Mouse (Mus musculus): Measurements from ENCODE around the gene Ptpdc1. TPM values are rescaled to one million over a fixed set of nuclear protein-coding genes. Genes with fewer than 3 reads are reported as not detected.

Gene Ptpdc1
- total and polyA plus RNA-seq, 3 experiments: 1.7 to 5.6 (median 4.6) TPM

GRCm38 (mm10) chr13:48631691-48632090, 6.2 kb upstream of the Ptpdc1 start:
- intact Hi-C loops (cut with DNase I): no loop called here
- peak; percentile 25; the same call in 1 of the 2 replicates for TF ChIP-seq CTCF (IDR thresholded peaks at IDR 0.05)
- TF ChIP-seq POLR2A (IDR thresholded peaks at IDR 0.05; ENCODE audit: insufficient read depth, low read depth, low read length): no peak
- no peak for TF ChIP-seq EP300 (IDR thresholded peaks at IDR 0.05; ENCODE audit: insufficient read depth, low read depth, low read length)
- Histone ChIP-seq H3K9ac (ENCODE audit: low read depth, low read length) (no peak overlapping the region), H3K36me3 (ENCODE audit: control insufficient read depth, insufficient read depth, low read length) (no peaks in the 10 kb centered on the region), H3K27me3 (ENCODE audit: control insufficient read depth, insufficient read depth, low read length) (no peaks in the 10 kb centered on the region), H3K4me1 (ENCODE audit: control insufficient read depth, insufficient read depth, low read length) (no peaks in the 10 kb centered on the region), H3K4me3 (no peak overlapping the region), H3K79me2 (replicated peaks; ENCODE audit: control insufficient read depth, insufficient read depth, low read length) (no peaks in the 10 kb centered on the region), H3K27ac (no peak overlapping the region)
- WGBS: 75% methylated on average over 5 of the region's 5 CpGs
- DNase-seq: no peak

DNA sequence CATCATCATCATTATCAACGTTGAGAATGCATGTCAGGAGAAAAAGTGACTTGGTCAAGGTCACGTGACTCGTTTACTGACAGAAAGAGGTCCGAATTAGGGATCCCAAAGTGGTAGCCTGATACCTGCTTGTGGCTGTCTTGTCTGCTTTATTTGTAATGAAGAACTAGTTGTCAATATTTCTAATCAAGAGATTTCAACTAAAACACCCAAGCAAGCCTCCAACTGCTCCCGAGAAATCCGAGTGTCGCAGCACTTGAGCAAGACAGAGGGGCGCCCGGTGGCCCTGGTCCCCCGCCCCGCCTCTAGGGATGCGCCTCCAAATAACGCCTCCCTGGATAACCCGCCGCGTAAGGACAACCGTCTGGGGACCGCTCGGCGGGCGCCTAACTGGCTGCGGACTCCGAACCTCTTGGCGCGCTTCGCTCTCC, 481 bp downstream of the Ptpdc1 start:
- peaks cover 1% of the 10 kb centered on the region; the same call in 1 of the 2 replicates for H3K4me1 ChIP-seq (ENCODE audit: control insufficient read depth, insufficient read depth, low read length)
- H3K4me3 ChIP-seq: peak overlapping the region; percentile 84
- no peak for DNase-seq
- WGBS: 2% methylated on average over 26 of the region's 26 CpGs
- no peaks in the 10 kb centered on the region for H3K27me3 ChIP-seq (ENCODE audit: control insufficient read depth, insufficient read depth, low read length)
- H3K36me3 ChIP-seq (ENCODE audit: control insufficient read depth, insufficient read depth, low read length): no peaks in the 10 kb centered on the region
- H3K79me2 ChIP-seq (replicated peaks; ENCODE audit: control insufficient read depth, insufficient read depth, low read length): no peaks in the 10 kb centered on the region
- H3K9ac ChIP-seq (ENCODE audit: low read depth, low read length): peak overlapping the region; percentile 82
- intact Hi-C loops (cut with DNase I): loop anchor here (5.0 kb wide), 1 partner anchor 252 kb away; no protein-coding TSS in a partner anchor
- 0 out of 2 replicates have a peak, but pooled peaks have one; percentile 1 for TF ChIP-seq CTCF (IDR thresholded peaks at IDR 0.05)
- no peak for TF ChIP-seq EP300 (IDR thresholded peaks at IDR 0.05; ENCODE audit: insufficient read depth, low read depth, low read length)
- no peak for TF ChIP-seq POLR2A (IDR thresholded peaks at IDR 0.05; ENCODE audit: insufficient read depth, low read depth, low read length)
- H3K27ac ChIP-seq: peak overlapping the region; percentile 96

GRCm38 (mm10) chr13:48618890-48619289, 6.6 kb downstream of the Ptpdc1 start:
- Histone ChIP-seq H3K9ac (ENCODE audit: low read depth, low read length) (no peak overlapping the region), H3K4me3 (no peak overlapping the region), H3K27me3 (ENCODE audit: control insufficient read depth, insufficient read depth, low read length) (no peaks in the 10 kb centered on the region), H3K79me2 (replicated peaks; ENCODE audit: control insufficient read depth, insufficient read depth, low read length) (peaks cover 2% of the 10 kb centered on the region; the same call in 1 of the 2 replicates), H3K36me3 (ENCODE audit: control insufficient read depth, insufficient read depth, low read length) (no peaks in the 10 kb centered on the region), H3K4me1 (ENCODE audit: control insufficient read depth, insufficient read depth, low read length) (no peaks in the 10 kb centered on the region), H3K27ac (no peak overlapping the region)
- intact Hi-C loops (cut with DNase I): no loop called here
- WGBS: 77% methylated on average over 4 of the region's 4 CpGs
- DNase-seq: no peak
- TF ChIP-seq EP300 (IDR thresholded peaks at IDR 0.05; ENCODE audit: insufficient read depth, low read depth, low read length) (no peak), POLR2A (IDR thresholded peaks at IDR 0.05; ENCODE audit: insufficient read depth, low read depth, low read length) (no peak), CTCF (IDR thresholded peaks at IDR 0.05) (no peak)

GRCm38 (mm10) chr13:48617774-48618173, 7.7 kb downstream of the Ptpdc1 start:
- H3K4me1 ChIP-seq (ENCODE audit: control insufficient read depth, insufficient read depth, low read length): no peaks in the 10 kb centered on the region
- H3K27ac ChIP-seq: no peak overlapping the region
- H3K79me2 ChIP-seq (replicated peaks; ENCODE audit: control insufficient read depth, insufficient read depth, low read length): peaks cover 2% of the 10 kb centered on the region; the same call in 1 of the 2 replicates
- no peak overlapping the region for H3K4me3 ChIP-seq
- TF ChIP-seq CTCF (IDR thresholded peaks at IDR 0.05) (no peak), EP300 (IDR thresholded peaks at IDR 0.05; ENCODE audit: insufficient read depth, low read depth, low read length) (no peak), POLR2A (IDR thresholded peaks at IDR 0.05; ENCODE audit: insufficient read depth, low read depth, low read length) (no peak)
- intact Hi-C loops (cut with DNase I): no loop called here
- H3K9ac ChIP-seq (ENCODE audit: low read depth, low read length): no peak overlapping the region
- no peak for DNase-seq
- H3K27me3 ChIP-seq (ENCODE audit: control insufficient read depth, insufficient read depth, low read length): no peaks in the 10 kb centered on the region
- H3K36me3 ChIP-seq (ENCODE audit: control insufficient read depth, insufficient read depth, low read length): no peaks in the 10 kb centered on the region

GRCm38 (mm10) chr13:48614525-48614924, 10.9 kb downstream of the Ptpdc1 start:
- TF ChIP-seq CTCF (IDR thresholded peaks at IDR 0.05) (no peak), POLR2A (IDR thresholded peaks at IDR 0.05; ENCODE audit: insufficient read depth, low read depth, low read length) (no peak), EP300 (IDR thresholded peaks at IDR 0.05; ENCODE audit: insufficient read depth, low read depth, low read length) (no peak)
- no peak overlapping the region for H3K9ac ChIP-seq (ENCODE audit: low read depth, low read length)
- no peak overlapping the region for H3K4me3 ChIP-seq
- H3K36me3 ChIP-seq (ENCODE audit: control insufficient read depth, insufficient read depth, low read length): no peaks in the 10 kb centered on the region
- no peaks in the 10 kb centered on the region for H3K27me3 ChIP-seq (ENCODE audit: control insufficient read depth, insufficient read depth, low read length)
- H3K79me2 ChIP-seq (replicated peaks; ENCODE audit: control insufficient read depth, insufficient read depth, low read length): peaks cover 2% of the 10 kb centered on the region; the same call in 1 of the 2 replicates
- H3K27ac ChIP-seq: no peak overlapping the region
- no peaks in the 10 kb centered on the region for H3K4me1 ChIP-seq (ENCODE audit: control insufficient read depth, insufficient read depth, low read length)
- intact Hi-C loops (cut with DNase I): no loop called here
- DNase-seq: no peak
- WGBS: 93% methylated on average over 2 of the region's 2 CpGs

GRCm38 (mm10) chr13:48609106-48609505, 16.4 kb downstream of the Ptpdc1 start:
- WGBS: 79% methylated on average over 5 of the region's 5 CpGs
- no peaks in the 10 kb centered on the region for H3K27me3 ChIP-seq (ENCODE audit: control insufficient read depth, insufficient read depth, low read length)
- no peak for DNase-seq
- no peak overlapping the region for H3K4me3 ChIP-seq
- no peak overlapping the region for H3K27ac ChIP-seq
- peaks cover 2% of the 10 kb centered on the region for H3K36me3 ChIP-seq (ENCODE audit: control insufficient read depth, insufficient read depth, low read length)
- no peak overlapping the region for H3K9ac ChIP-seq (ENCODE audit: low read depth, low read length)
- H3K4me1 ChIP-seq (ENCODE audit: control insufficient read depth, insufficient read depth, low read length): no peaks in the 10 kb centered on the region
- TF ChIP-seq POLR2A (IDR thresholded peaks at IDR 0.05; ENCODE audit: insufficient read depth, low read depth, low read length) (no peak), EP300 (IDR thresholded peaks at IDR 0.05; ENCODE audit: insufficient read depth, low read depth, low read length) (no peak), CTCF (IDR thresholded peaks at IDR 0.05) (no peak)
- H3K79me2 ChIP-seq (replicated peaks; ENCODE audit: control insufficient read depth, insufficient read depth, low read length): no peaks in the 10 kb centered on the region
- intact Hi-C loops (cut with DNase I): no loop called here

Data from heart, adult 2 months (tissue).